Mouse (Mus musculus): ENCODE measurements around the gene Hoxd10. TPM values are rescaled to one million over a fixed set of nuclear protein-coding genes. Genes with fewer than 3 reads are reported as not detected.

The Hoxd10 gene
- polyA plus RNA-seq, 1 experiment from 2014 or later, result 7.9 TPM

GRCm38 (mm10) chr2:74677106-74677505 lies 14.6 kb upstream of the Hoxd10 start:
- Histone ChIP-seq H3K36me3 (no peaks in the 10 kb centered on the region), H3K9me3 (no peaks in the 10 kb centered on the region), H3K4me3 (replicated peaks) (no peak overlapping the region), H3K4me1 (replicated peaks) (peaks cover 12% of the 10 kb centered on the region), H3K4me2 (replicated peaks) (no peak overlapping the region), H3K27ac (no peak overlapping the region), H3K9ac (no peak overlapping the region), H3K27me3 (replicated peaks) (peaks cover 97% of the 10 kb centered on the region)
- ATAC-seq, result no peak
- 27% methylated on average over 2 of the region's 2 CpGs for WGBS

GRCm38 (mm10) chr2:74678891-74679595 lies 12.7 kb upstream of the Hoxd10 start, which contains the start of gene Hoxd11:
Gene Hoxd11 (plus strand): TSS chr2:74679557.
- Histone ChIP-seq H3K4me3 (replicated peaks) (peak within 1 kb of the TSS; percentile 16), H3K9me3 (no peaks in the 10 kb centered on the region), H3K36me3 (no peaks in the 10 kb centered on the region), H3K27ac (0 out of 2 replicates have a peak within 1 kb of the TSS, but pooled peaks have one; percentile 11), H3K9ac (no peak within 1 kb of the TSS), H3K4me2 (replicated peaks) (peak within 1 kb of the TSS; percentile 38), H3K27me3 (replicated peaks) (peaks cover 99% of the 10 kb centered on the region), H3K4me1 (replicated peaks) (peaks cover 17% of the 10 kb centered on the region)
- 3% methylated on average over 15 of the region's 15 CpGs for WGBS
- no peak for ATAC-seq

GRCm38 (mm10) chr2:74679596-74679971 lies 12.1 kb upstream of the Hoxd10 start:
- Histone ChIP-seq H3K9ac (no peak overlapping the region), H3K4me2 (replicated peaks) (peak overlapping the region; percentile 38)

GRCm38 (mm10) chr2:74679980-74680379 lies 11.7 kb upstream of the Hoxd10 start:
- H3K4me2 ChIP-seq (replicated peaks), result peak overlapping the region; percentile 38
- H3K9me3 ChIP-seq, result no peaks in the 10 kb centered on the region
- peak overlapping the region; percentile 16 for H3K4me3 ChIP-seq (replicated peaks)
- H3K27ac ChIP-seq, result 0 out of 2 replicates have a peak overlapping the region, but pooled peaks have one; percentile 11
- peaks cover 99% of the 10 kb centered on the region for H3K27me3 ChIP-seq (replicated peaks)
- no peak for ATAC-seq
- H3K36me3 ChIP-seq, result no peaks in the 10 kb centered on the region
- H3K9ac ChIP-seq, result no peak overlapping the region
- H3K4me1 ChIP-seq (replicated peaks), result peaks cover 17% of the 10 kb centered on the region
- 2% methylated on average over 23 of the region's 23 CpGs for WGBS

More at GRCm38 (mm10) chr2:74679596-74679971, 12.1 kb upstream of the Hoxd10 start:
- no peak for ATAC-seq
- H3K27ac ChIP-seq, result 0 out of 2 replicates have a peak overlapping the region, but pooled peaks have one; percentile 11
- H3K9me3 ChIP-seq, result no peaks in the 10 kb centered on the region
- no peaks in the 10 kb centered on the region for H3K36me3 ChIP-seq
- H3K4me1 ChIP-seq (replicated peaks), result peaks cover 17% of the 10 kb centered on the region
- H3K4me3 ChIP-seq (replicated peaks), result peak overlapping the region; percentile 16
- peaks cover 99% of the 10 kb centered on the region for H3K27me3 ChIP-seq (replicated peaks)
- under 1% methylated on average over 26 of the region's 26 CpGs for WGBS

GRCm38 (mm10) chr2:74680561-74681398 lies 10.9 kb upstream of the Hoxd10 start:
- peaks cover 97% of the 10 kb centered on the region for H3K27me3 ChIP-seq (replicated peaks)
- H3K4me1 ChIP-seq (replicated peaks), result peaks cover 17% of the 10 kb centered on the region
- 5% methylated on average over 21 of the region's 21 CpGs for WGBS

GRCm38 (mm10) chr2:74681594-74682531 lies 9.9 kb upstream of the Hoxd10 start:
- no peak overlapping the region for H3K27ac ChIP-seq
- H3K4me3 ChIP-seq (replicated peaks), result peak overlapping the region; percentile 36
- H3K4me1 ChIP-seq (replicated peaks), result peaks cover 17% of the 10 kb centered on the region
- WGBS, result under 1% methylated on average over 78 of the region's 78 CpGs
- no peaks in the 10 kb centered on the region for H3K36me3 ChIP-seq
- 0 out of 2 replicates have a peak overlapping the region, but pooled peaks have one; percentile 32 for H3K9ac ChIP-seq
- peak overlapping the region; percentile 48 for H3K4me2 ChIP-seq (replicated peaks)
- H3K9me3 ChIP-seq, result no peaks in the 10 kb centered on the region
- peaks cover 92% of the 10 kb centered on the region for H3K27me3 ChIP-seq (replicated peaks)
- peak; percentile 54 for ATAC-seq

More at GRCm38 (mm10) chr2:74680561-74681398, 10.9 kb upstream of the Hoxd10 start:
- Histone ChIP-seq H3K4me3 (replicated peaks) (peak overlapping the region; percentile 16; the same call in 1 of the 2 replicates), H3K9me3 (no peaks in the 10 kb centered on the region), H3K27ac (no peak overlapping the region), H3K4me2 (replicated peaks) (0 out of 2 replicates have a peak overlapping the region, but pooled peaks have one; percentile 3), H3K9ac (no peak overlapping the region), H3K36me3 (no peaks in the 10 kb centered on the region)
- ATAC-seq, result no peak

GRCm38 (mm10) chr2:74682796-74683195 lies 8.9 kb upstream of the Hoxd10 start:
- H3K9me3 ChIP-seq, result no peaks in the 10 kb centered on the region
- under 1% methylated on average over 45 of the region's 51 CpGs for WGBS
- no peak for ATAC-seq
- H3K4me2 ChIP-seq (replicated peaks), result peak overlapping the region; percentile 48
- H3K27me3 ChIP-seq (replicated peaks), result peaks cover 92% of the 10 kb centered on the region
- no peaks in the 10 kb centered on the region for H3K36me3 ChIP-seq
- H3K4me3 ChIP-seq (replicated peaks), result peak overlapping the region; percentile 36
- no peak overlapping the region for H3K27ac ChIP-seq
- H3K9ac ChIP-seq, result peak overlapping the region; percentile 32
- peaks cover 17% of the 10 kb centered on the region for H3K4me1 ChIP-seq (replicated peaks)

- H3K9ac ChIP-seq, result no peak overlapping the region
- H3K4me3 ChIP-seq (replicated peaks), result peak overlapping the region; percentile 14; the same call in 1 of the 2 replicates
- WGBS, result 2% methylated on average over 18 of the region's 18 CpGs
- 0 out of 2 replicates have a peak overlapping the region, but pooled peaks have one; percentile 14 for H3K27ac ChIP-seq
- H3K27me3 ChIP-seq (replicated peaks), result peaks cover 91% of the 10 kb centered on the region
- no peak for ATAC-seq
- peaks cover 17% of the 10 kb centered on the region for H3K4me1 ChIP-seq (replicated peaks)
- no peak overlapping the region for H3K4me2 ChIP-seq (replicated peaks)
- H3K9me3 ChIP-seq, result no peaks in the 10 kb centered on the region
- H3K36me3 ChIP-seq, result no peaks in the 10 kb centered on the region
Observed at GRCm38 (mm10) chr2:74683471-74683951, 8.2 kb upstream of the Hoxd10 start.

GRCm38 (mm10) chr2:74684106-74684505 lies 7.6 kb upstream of the Hoxd10 start:
- H3K27ac ChIP-seq, result no peak overlapping the region
- no peak overlapping the region for H3K4me2 ChIP-seq (replicated peaks)

GRCm38 (mm10) chr2:74685059-74685603 lies 6.6 kb upstream of the Hoxd10 start:
- Histone ChIP-seq H3K4me3 (replicated peaks) (no peak overlapping the region), H3K4me2 (replicated peaks) (no peak overlapping the region), H3K36me3 (no peaks in the 10 kb centered on the region), H3K4me1 (replicated peaks) (peaks cover 15% of the 10 kb centered on the region), H3K9ac (no peak overlapping the region), H3K27me3 (replicated peaks) (peaks cover 88% of the 10 kb centered on the region), H3K27ac (no peak overlapping the region), H3K9me3 (no peaks in the 10 kb centered on the region)
- no peak for ATAC-seq
- 17% methylated on average over 4 of the region's 4 CpGs for WGBS

More at GRCm38 (mm10) chr2:74684106-74684505, 7.6 kb upstream of the Hoxd10 start:
- peaks cover 88% of the 10 kb centered on the region for H3K27me3 ChIP-seq (replicated peaks)
- H3K4me3 ChIP-seq (replicated peaks), result peak overlapping the region; percentile 14; the same call in 1 of the 2 replicates
- peaks cover 17% of the 10 kb centered on the region for H3K4me1 ChIP-seq (replicated peaks)
- no peaks in the 10 kb centered on the region for H3K9me3 ChIP-seq
- WGBS, result 3% methylated on average over 12 of the region's 12 CpGs
- H3K9ac ChIP-seq, result no peak overlapping the region
- no peaks in the 10 kb centered on the region for H3K36me3 ChIP-seq
- ATAC-seq, result no peak
